Mouse (Mus musculus): ENCODE data around the gene Dtd1.

Dtd1 gene

GRCm38 (mm10) chr2:144715211-144715768, 115.6 kb downstream of the Dtd1 start:
- no peak for DNase-seq (ENCODE audit: low spot score in 2 of 2)

- DNase-seq (ENCODE audit: low spot score in 2 of 2), result no peak
Observed at GRCm38 (mm10) chr2:144716248-144716647, 116.6 kb downstream of the Dtd1 start.

GRCm38 (mm10) chr2:144718273-144718672, 118.6 kb downstream of the Dtd1 start:
- DNase-seq (ENCODE audit: low spot score in 2 of 2), result no peak

- DNase-seq (ENCODE audit: low spot score in 2 of 2), result no peak
Observed at GRCm38 (mm10) chr2:144719294-144719693, 119.6 kb downstream of the Dtd1 start.

- DNase-seq (ENCODE audit: low spot score in 2 of 2), result no peak
Observed at GRCm38 (mm10) chr2:144719718-144720117, 120.0 kb downstream of the Dtd1 start.

GRCm38 (mm10) chr2:144720407-144720959, 120.8 kb downstream of the Dtd1 start:
- no peak for DNase-seq (ENCODE audit: low spot score in 2 of 2)

- DNase-seq (ENCODE audit: low spot score in 2 of 2), result no peak
Observed at GRCm38 (mm10) chr2:144724679-144725078, 125.0 kb downstream of the Dtd1 start.

GRCm38 (mm10) chr2:144727136-144727535, 127.4 kb downstream of the Dtd1 start:
- no peak for DNase-seq (ENCODE audit: low spot score in 2 of 2)

- DNase-seq (ENCODE audit: low spot score in 2 of 2), result no peak
Observed at GRCm38 (mm10) chr2:144729776-144730175, 130.1 kb downstream of the Dtd1 start.

- no peak for DNase-seq (ENCODE audit: low spot score in 2 of 2)
Observed at GRCm38 (mm10) chr2:144738161-144738560, 138.5 kb downstream of the Dtd1 start.

GRCm38 (mm10) chr2:144738576-144738975, 138.9 kb downstream of the Dtd1 start:
- DNase-seq (ENCODE audit: low spot score in 2 of 2), result no peak

- DNase-seq (ENCODE audit: low spot score in 2 of 2), result no peak
Observed at GRCm38 (mm10) chr2:144740577-144740997, 140.9 kb downstream of the Dtd1 start.

- no peak for DNase-seq (ENCODE audit: low spot score in 2 of 2)
Observed at GRCm38 (mm10) chr2:144741973-144742372, 142.3 kb downstream of the Dtd1 start.

- DNase-seq (ENCODE audit: low spot score in 2 of 2), result no peak
Observed at GRCm38 (mm10) chr2:144743316-144743715, 143.6 kb downstream of the Dtd1 start.

GRCm38 (mm10) chr2:144745266-144745665, 145.6 kb downstream of the Dtd1 start:
- DNase-seq (ENCODE audit: low spot score in 2 of 2), result no peak

GRCm38 (mm10) chr2:144746046-144746783, 146.5 kb downstream of the Dtd1 start:
- DNase-seq (ENCODE audit: low spot score in 2 of 2), result no peak

GRCm38 (mm10) chr2:144753604-144754003, 153.9 kb downstream of the Dtd1 start:
- DNase-seq (ENCODE audit: low spot score in 2 of 2), result no peak

GRCm38 (mm10) chr2:144755016-144755415, 155.3 kb downstream of the Dtd1 start:
- DNase-seq (ENCODE audit: low spot score in 2 of 2), result no peak

- no peak for DNase-seq (ENCODE audit: low spot score in 2 of 2)
Observed at GRCm38 (mm10) chr2:144760666-144761065, 161.0 kb downstream of the Dtd1 start.

GRCm38 (mm10) chr2:144763706-144764105, 164.0 kb downstream of the Dtd1 start:
- no peak for DNase-seq (ENCODE audit: low spot score in 2 of 2)

GRCm38 (mm10) chr2:144764116-144764788, 164.6 kb downstream of the Dtd1 start:
- DNase-seq (ENCODE audit: low spot score in 2 of 2), result no peak

GRCm38 (mm10) chr2:144765219-144765618, 165.5 kb downstream of the Dtd1 start:
- no peak for DNase-seq (ENCODE audit: low spot score in 2 of 2)
